In genomic region chr14:48738641-48739040, GRCm38 (mm10) we compare ENCODE assay signal across 21 mouse cellular contexts.
"Had no signal": no experiment of that assay in that cellular context is flagged by ENCODE, and none has a peak within 500 bp of the region (broad histone marks: within the 10 kb centered on the region; RNA-seq: fewer than 3 reads in every experiment).

No protein-coding gene starts in this region.

- H3K36me3 ChIP-seq: kidney, embryonic 15.5 days; limb, embryonic 12.5 days; limb, embryonic 15.5 days; neural tube, embryonic 12.5 days had no signal

- DNase-seq: kidney, adult 2 months; kidney, postnatal 10 days; kidney, postnatal 36 days; liver, postnatal 0 days; lung, embryonic 14.5 days; right cerebral cortex, adult 18-20 months; right cerebral cortex, postnatal 14 days; right cerebral cortex, postnatal 4 days; thymus, adult 2 months; thymus, postnatal 14 days; thymus, postnatal 4 days had no signal

- ATAC-seq: intestine, postnatal 0 days; liver, postnatal 0 days; lung, postnatal 0 days had no signal

- H3K4me2 ChIP-seq: kidney, embryonic 15.5 days; limb, embryonic 12.5 days; limb, embryonic 15.5 days; liver, embryonic 11.5 days; lung, embryonic 14.5 days; neural tube, embryonic 12.5 days had no signal

- H3K4me1 ChIP-seq: kidney, embryonic 15.5 days; limb, embryonic 12.5 days; limb, embryonic 15.5 days had no signal

- H3K4me3 ChIP-seq: kidney, embryonic 15.5 days; limb, embryonic 12.5 days; limb, embryonic 15.5 days; neural tube, embryonic 12.5 days had no signal

- H3K9ac ChIP-seq: kidney, embryonic 15.5 days; limb, embryonic 12.5 days; limb, embryonic 15.5 days; liver, embryonic 14.5 days; liver, postnatal 0 days; lung, embryonic 14.5 days; neural tube, embryonic 12.5 days had no signal

- H3K27ac ChIP-seq: kidney, embryonic 15.5 days; limb, embryonic 12.5 days; limb, embryonic 15.5 days; liver, embryonic 14.5 days; macrophage; neural tube, embryonic 12.5 days; stomach, postnatal 0 days had no signal

- H3K27me3 ChIP-seq: limb, embryonic 12.5 days; limb, embryonic 15.5 days; neural tube, embryonic 12.5 days had no signal

- H3K9me3 ChIP-seq: kidney, embryonic 15.5 days; limb, embryonic 12.5 days; limb, embryonic 15.5 days; neural tube, embryonic 12.5 days had no signal
